Mouse (Mus musculus): ENCODE results near the gene Gm5617. TPM values are rescaled to one million over a fixed set of nuclear protein-coding genes. Genes with fewer than 3 reads are reported as not detected.

Gm5617 gene
- polyA plus RNA-seq, 1 experiment: 41.3 TPM

DNA sequence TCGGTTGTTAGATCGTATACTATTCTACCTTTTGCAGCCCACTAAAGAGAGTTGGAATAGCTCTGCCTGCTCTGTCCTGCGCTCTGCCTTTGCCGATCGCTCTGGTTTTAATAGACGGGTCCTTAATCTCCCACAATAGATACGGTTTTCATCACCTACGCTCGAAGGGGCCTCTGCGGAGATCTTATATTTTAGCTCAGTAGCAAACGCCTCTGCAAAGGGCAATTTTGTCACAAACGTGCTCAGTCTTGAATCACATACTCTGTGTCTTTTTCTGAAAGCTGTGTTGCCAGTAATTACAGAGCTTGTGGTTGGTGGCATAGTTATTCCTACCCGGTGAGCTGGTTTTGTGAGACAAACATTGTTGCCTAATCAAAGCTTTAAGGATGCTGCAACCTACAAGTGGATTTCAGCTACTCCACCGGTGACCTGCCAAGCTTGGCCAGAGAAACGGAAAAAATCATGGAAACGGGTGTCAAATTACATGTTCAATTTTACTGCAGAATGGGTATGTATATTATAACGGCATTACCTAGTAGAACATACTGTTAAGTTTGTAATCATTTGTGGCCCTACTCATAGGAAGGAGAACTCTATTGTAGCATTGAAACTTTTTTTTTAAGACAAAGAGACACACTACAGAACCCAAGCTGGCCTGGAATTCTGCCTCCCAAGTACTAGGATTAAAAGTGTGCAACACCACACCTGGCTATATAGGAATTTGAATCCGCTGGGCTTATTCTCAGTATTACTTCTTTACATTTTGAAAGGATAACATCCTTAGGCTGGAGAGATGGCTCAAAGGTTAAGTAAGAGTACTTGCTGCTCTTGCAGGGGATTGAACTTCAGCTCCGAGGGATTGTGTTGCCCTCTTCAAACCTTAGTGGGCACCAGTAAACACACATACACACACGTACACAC lies 13.8 kb upstream of the Gm5617 start:
- no peaks in the 10 kb centered on the region for H3K27me3 ChIP-seq (ENCODE audit: control insufficient read depth, insufficient read depth, insufficient read length)
- H3K36me3 ChIP-seq (ENCODE audit: control insufficient read depth, insufficient read depth): peaks cover 10% of the 10 kb centered on the region
- H3ac ChIP-seq (ENCODE audit: control insufficient read depth, insufficient read length): no peak overlapping the region
- H3K4me3 ChIP-seq: peak overlapping the region; percentile 57
- TF ChIP-seq CEBPB (IDR thresholded peaks at IDR 0.05; ENCODE audit: insufficient read depth, poor library complexity, severe bottlenecking) (0 out of 2 replicates have a peak, but pooled peaks have one; percentile 26), MAX (IDR thresholded peaks at IDR 0.05; ENCODE audit: low read depth) (no peak)
- H3K79me2 ChIP-seq (ENCODE audit: control insufficient read depth, insufficient read depth): peaks cover 19% of the 10 kb centered on the region
- H3K4me2 ChIP-seq (ENCODE audit: low read depth): peak overlapping the region; percentile 96

DNA sequence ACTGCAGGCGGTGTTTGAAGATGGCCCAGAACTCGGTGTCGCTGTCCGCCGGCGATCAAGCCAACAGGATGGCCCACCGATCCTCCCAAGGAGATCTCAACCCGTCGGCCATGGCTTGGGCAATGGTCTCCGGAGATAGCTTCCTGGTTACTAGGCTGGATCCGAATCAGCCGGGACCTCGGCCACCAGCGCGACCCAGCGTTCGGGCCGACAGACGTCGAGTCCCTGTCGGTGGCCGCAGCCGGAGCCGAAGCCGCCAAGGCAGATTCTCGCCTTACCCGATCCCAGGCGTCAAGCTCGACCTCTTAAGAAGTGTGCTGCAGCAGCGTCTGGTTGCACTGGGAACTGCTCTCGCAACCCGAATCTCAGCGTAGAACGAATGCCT lies 298 bp downstream of the Gm5617 start:
- Histone ChIP-seq H3ac (ENCODE audit: control insufficient read depth, insufficient read length) (peak overlapping the region; percentile 90), H3K79me2 (ENCODE audit: control insufficient read depth, insufficient read depth) (peaks cover 27% of the 10 kb centered on the region), H3K4me3 (peak overlapping the region; percentile 80), H3K27me3 (ENCODE audit: control insufficient read depth, insufficient read depth, insufficient read length) (no peaks in the 10 kb centered on the region), H3K36me3 (ENCODE audit: control insufficient read depth, insufficient read depth) (peaks cover 25% of the 10 kb centered on the region), H3K4me2 (ENCODE audit: low read depth) (peak overlapping the region; percentile 99)
- TF ChIP-seq MAX (IDR thresholded peaks at IDR 0.05; ENCODE audit: low read depth): no peak
- no peak for TF ChIP-seq TCF12 (IDR thresholded peaks at IDR 0.05; ENCODE audit: insufficient read depth, poor library complexity, severe bottlenecking)
- no peak for TF ChIP-seq TCF3 (IDR thresholded peaks at IDR 0.05; ENCODE audit: insufficient read length, low read depth)
- TF ChIP-seq REST (IDR thresholded peaks at IDR 0.05; ENCODE audit: insufficient read depth, insufficient read length): no peak
- no peak for TF ChIP-seq POLR2AphosphoS2 (IDR thresholded peaks at IDR 0.05; ENCODE audit: insufficient read length, low read depth)
- no peak for TF ChIP-seq CEBPB (IDR thresholded peaks at IDR 0.05; ENCODE audit: insufficient read depth, poor library complexity, severe bottlenecking)
- no peak for TF ChIP-seq MYOD1 (IDR thresholded peaks at IDR 0.05; ENCODE audit: control insufficient read depth in 1 of 3, insufficient read length in 2 of 3, low read depth in 2 of 3)
- no peak for TF ChIP-seq MYOG (IDR thresholded peaks at IDR 0.05; ENCODE audit: control insufficient read depth in 1 of 3, insufficient read depth in 1 of 3, insufficient read length in 2 of 3, low read depth in 2 of 3)
- TF ChIP-seq POLR2A (IDR thresholded peaks at IDR 0.05; ENCODE audit: insufficient read length, low read depth): no peak

DNA sequence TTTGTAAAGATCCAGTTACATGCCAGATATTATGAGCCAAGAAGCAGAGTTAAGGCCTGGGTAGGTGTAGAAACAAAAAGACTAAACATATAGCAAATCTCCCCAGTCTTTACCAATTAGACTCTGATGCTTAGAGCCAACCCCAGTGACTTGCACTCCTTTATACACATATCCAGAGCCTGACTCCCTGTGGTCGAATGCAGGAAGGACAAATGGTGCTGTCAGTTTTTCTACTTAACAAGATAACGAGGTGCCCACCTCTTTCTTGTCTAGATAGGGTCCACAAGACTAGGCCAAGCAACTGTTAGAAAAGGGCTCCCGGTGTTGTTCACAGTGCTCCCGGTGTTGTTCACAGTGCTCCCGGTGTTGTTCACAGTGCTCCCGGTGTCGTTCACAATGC lies 6.0 kb downstream of the Gm5617 start:
- Histone ChIP-seq H3K36me3 (ENCODE audit: control insufficient read depth, insufficient read depth) (no peaks in the 10 kb centered on the region), H3K4me2 (ENCODE audit: low read depth) (no peak overlapping the region), H3K4me3 (no peak overlapping the region), H3ac (ENCODE audit: control insufficient read depth, insufficient read length) (no peak overlapping the region), H3K79me2 (ENCODE audit: control insufficient read depth, insufficient read depth) (no peaks in the 10 kb centered on the region), H3K27me3 (ENCODE audit: control insufficient read depth, insufficient read depth, insufficient read length) (no peaks in the 10 kb centered on the region)
- TF ChIP-seq POLR2A (IDR thresholded peaks at IDR 0.05; ENCODE audit: insufficient read length, low read depth): no peak
- no peak for TF ChIP-seq MYOG (IDR thresholded peaks at IDR 0.05; ENCODE audit: control insufficient read depth in 1 of 3, insufficient read depth in 1 of 3, insufficient read length in 2 of 3, low read depth in 2 of 3)
- no peak for TF ChIP-seq CEBPB (IDR thresholded peaks at IDR 0.05; ENCODE audit: insufficient read depth, poor library complexity, severe bottlenecking)
- TF ChIP-seq POLR2AphosphoS2 (IDR thresholded peaks at IDR 0.05; ENCODE audit: insufficient read length, low read depth): no peak
- TF ChIP-seq REST (IDR thresholded peaks at IDR 0.05; ENCODE audit: insufficient read depth, insufficient read length): no peak
- no peak for TF ChIP-seq TCF12 (IDR thresholded peaks at IDR 0.05; ENCODE audit: insufficient read depth, poor library complexity, severe bottlenecking)
- no peak for TF ChIP-seq USF1 (IDR thresholded peaks at IDR 0.05; ENCODE audit: low read depth)
- no peak for TF ChIP-seq MYOD1 (IDR thresholded peaks at IDR 0.05; ENCODE audit: control insufficient read depth in 1 of 3, insufficient read length in 2 of 3, low read depth in 2 of 3)
- no peak for TF ChIP-seq E2F4 (IDR thresholded peaks at IDR 0.05; ENCODE audit: insufficient read depth)
- TF ChIP-seq TCF3 (IDR thresholded peaks at IDR 0.05; ENCODE audit: insufficient read length, low read depth): no peak
- no peak for TF ChIP-seq SRF (IDR thresholded peaks at IDR 0.05; ENCODE audit: control insufficient read depth, insufficient read length, low read depth)
- TF ChIP-seq MAX (IDR thresholded peaks at IDR 0.05; ENCODE audit: low read depth): no peak

DNA sequence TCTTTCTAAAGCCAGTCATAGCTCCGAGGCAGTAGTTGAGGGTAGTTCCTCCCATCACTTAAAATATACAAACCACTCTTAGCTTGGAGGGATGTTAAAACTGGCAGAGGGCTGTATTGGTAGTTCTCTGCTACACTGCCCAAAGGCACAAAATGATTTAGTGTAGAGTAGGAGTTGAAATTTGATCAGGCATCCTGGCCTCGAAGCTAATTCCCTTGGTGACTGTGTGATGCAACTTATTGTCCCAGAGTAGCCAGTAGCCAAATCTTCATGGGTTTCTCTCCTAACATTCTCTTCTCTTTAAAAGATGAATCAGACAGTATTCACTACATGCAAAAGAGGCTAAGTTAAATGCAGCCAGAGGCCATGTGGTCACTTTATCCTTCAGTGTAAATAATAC lies 7.8 kb downstream of the Gm5617 start:
- TF ChIP-seq SRF (IDR thresholded peaks at IDR 0.05; ENCODE audit: control insufficient read depth, insufficient read length, low read depth): no peak
- TF ChIP-seq CEBPB (IDR thresholded peaks at IDR 0.05; ENCODE audit: insufficient read depth, poor library complexity, severe bottlenecking): peak; percentile 82
- no peak for TF ChIP-seq TCF3 (IDR thresholded peaks at IDR 0.05; ENCODE audit: insufficient read length, low read depth)
- Histone ChIP-seq H3K4me3 (no peak overlapping the region), H3K27me3 (ENCODE audit: control insufficient read depth, insufficient read depth, insufficient read length) (no peaks in the 10 kb centered on the region), H3ac (ENCODE audit: control insufficient read depth, insufficient read length) (no peak overlapping the region), H3K79me2 (ENCODE audit: control insufficient read depth, insufficient read depth) (no peaks in the 10 kb centered on the region), H3K36me3 (ENCODE audit: control insufficient read depth, insufficient read depth) (no peaks in the 10 kb centered on the region), H3K4me2 (ENCODE audit: low read depth) (peak overlapping the region; percentile 27)

DNA sequence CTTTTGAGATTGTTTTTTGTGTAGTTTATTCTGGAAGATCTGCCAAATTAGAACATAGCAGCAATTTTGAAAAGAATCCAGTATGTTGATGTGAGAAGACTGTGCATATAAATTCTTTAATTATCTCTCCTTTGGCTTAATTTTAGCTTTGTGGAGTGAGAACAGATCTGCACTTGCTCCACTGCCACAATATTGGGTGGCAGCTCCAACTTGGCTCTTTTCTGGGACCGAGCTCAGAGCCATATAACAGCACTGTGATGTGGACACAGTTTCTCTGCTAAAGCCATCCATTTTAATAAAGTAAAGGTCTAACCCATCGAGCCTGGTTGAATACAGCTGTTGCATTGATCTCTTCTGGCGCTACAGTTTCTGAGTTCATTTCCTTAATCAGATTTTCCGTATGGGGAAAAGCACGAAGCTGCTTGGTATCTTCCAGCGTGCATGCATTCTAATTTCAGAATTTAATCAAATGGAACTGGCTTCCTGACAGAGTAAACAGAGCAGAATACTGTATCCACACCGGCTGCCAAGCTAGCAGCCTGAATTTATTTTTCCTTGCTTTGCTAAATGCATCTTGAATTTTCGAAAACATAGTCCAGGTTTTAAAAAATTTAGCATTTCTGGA lies 9.6 kb downstream of the Gm5617 start:
- Histone ChIP-seq H3K27me3 (ENCODE audit: control insufficient read depth, insufficient read depth, insufficient read length) (no peaks in the 10 kb centered on the region), H3K36me3 (ENCODE audit: control insufficient read depth, insufficient read depth) (no peaks in the 10 kb centered on the region), H3K79me2 (ENCODE audit: control insufficient read depth, insufficient read depth) (no peaks in the 10 kb centered on the region), H3K4me3 (no peak overlapping the region), H3K4me2 (ENCODE audit: low read depth) (no peak overlapping the region), H3ac (ENCODE audit: control insufficient read depth, insufficient read length) (no peak overlapping the region)
- TF ChIP-seq REST (IDR thresholded peaks at IDR 0.05; ENCODE audit: insufficient read depth, insufficient read length) (no peak), TCF3 (IDR thresholded peaks at IDR 0.05; ENCODE audit: insufficient read length, low read depth) (no peak), POLR2AphosphoS2 (IDR thresholded peaks at IDR 0.05; ENCODE audit: insufficient read length, low read depth) (no peak), TCF12 (IDR thresholded peaks at IDR 0.05; ENCODE audit: insufficient read depth, poor library complexity, severe bottlenecking) (no peak), MYOG (IDR thresholded peaks at IDR 0.05; ENCODE audit: control insufficient read depth in 1 of 3, insufficient read depth in 1 of 3, insufficient read length in 2 of 3, low read depth in 2 of 3) (no peak), SRF (IDR thresholded peaks at IDR 0.05; ENCODE audit: control insufficient read depth, insufficient read length, low read depth) (no peak), E2F4 (IDR thresholded peaks at IDR 0.05; ENCODE audit: insufficient read depth) (no peak), MAX (IDR thresholded peaks at IDR 0.05; ENCODE audit: low read depth) (no peak)
